Mouse (Mus musculus): Measurements from ENCODE around the gene Amotl1.

DNA sequence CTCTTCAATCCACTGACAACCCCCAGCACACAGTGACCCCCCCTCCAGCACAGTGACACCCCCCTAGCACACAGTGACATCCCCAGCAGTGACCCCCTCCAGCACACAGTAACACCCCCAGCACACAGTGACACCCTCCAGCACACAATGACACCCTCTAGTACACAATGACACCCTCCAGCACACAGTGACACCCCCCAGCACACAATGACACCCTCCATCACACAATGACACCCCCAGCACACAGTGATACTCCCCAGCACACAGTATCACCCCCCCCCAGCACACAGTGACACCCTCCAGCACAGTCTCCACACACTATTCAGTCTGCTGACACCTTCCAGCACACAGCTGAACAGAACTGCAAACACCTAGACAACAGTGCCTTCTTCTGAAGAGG is 32.3 kb downstream of the Amotl1 start:
- TF ChIP-seq MYOD1 (IDR thresholded peaks at IDR 0.05; ENCODE audit: control insufficient read depth, insufficient read length, low read depth) = no peak
- TF ChIP-seq CTCF (IDR thresholded peaks at IDR 0.05; ENCODE audit: control insufficient read depth, insufficient read depth, insufficient read length) = no peak
- TF ChIP-seq MYOG (IDR thresholded peaks at IDR 0.05; ENCODE audit: control insufficient read depth, extremely low read depth, insufficient read length) = no peak
- no peak for TF ChIP-seq USF1 (IDR thresholded peaks at IDR 0.05; ENCODE audit: low read depth)
- TF ChIP-seq MAX (IDR thresholded peaks at IDR 0.05) = no peak
- no peak for TF ChIP-seq FOSL1 (IDR thresholded peaks at IDR 0.05; ENCODE audit: insufficient read depth, low read length, poor library complexity, severe bottlenecking)

All from C2C12 (cell line).